Mouse (Mus musculus) common myeloid progenitor, adult 5-6 weeks (primary cell): ENCODE measurements around the gene Hcn2. TPM values are rescaled to one million over a fixed set of nuclear protein-coding genes. Genes with fewer than 3 reads are reported as not detected.

Experiments used
- ATAC-seq: replicated peaks from 2 replicates; pipeline ENCODE4 v1.8.0; 2016; ENCODE audit warnings: low read depth, mild to moderate bottlenecking, moderate TSS enrichment, inconsistent platforms; ENCODE audit not compliant: poor library complexity, severe bottlenecking
- total RNA-seq: library from RNA; stranded (forward); fragments of 200-1000, 187-1606 nt; gene quantifications from 2 replicates; pipeline ENCODE4 v1.2.3, GENCODE M21; 2017

Hcn2 gene
- total RNA-seq, 1 experiment from 2014 or later = not detected

- no peak for ATAC-seq
Measured at GRCm38 (mm10) chr10:79706406-79707094, 9.9 kb upstream of the Hcn2 start.

- no peak for ATAC-seq
Measured at GRCm38 (mm10) chr10:79707162-79707561, 9.3 kb upstream of the Hcn2 start.

GRCm38 (mm10) chr10:79707759-79708158 lies 8.7 kb upstream of the Hcn2 start:
- no peak for ATAC-seq

- ATAC-seq = no peak
Measured at GRCm38 (mm10) chr10:79708668-79709067, 7.8 kb upstream of the Hcn2 start.

- ATAC-seq = no peak
Measured at GRCm38 (mm10) chr10:79709307-79709706, 7.1 kb upstream of the Hcn2 start.

GRCm38 (mm10) chr10:79712029-79712428 lies 4.4 kb upstream of the Hcn2 start:
- no peak for ATAC-seq

- ATAC-seq = peak; percentile 83
Measured at GRCm38 (mm10) chr10:79712499-79713126, 3.8 kb upstream of the Hcn2 start.

- no peak for ATAC-seq
Measured at GRCm38 (mm10) chr10:79713163-79713562, 3.3 kb upstream of the Hcn2 start.

GRCm38 (mm10) chr10:79714996-79715395 lies 1.4 kb upstream of the Hcn2 start:
- ATAC-seq = no peak

GRCm38 (mm10) chr10:79716988-79717355 lies 538 bp downstream of the Hcn2 start:
- no peak for ATAC-seq

GRCm38 (mm10) chr10:79717640-79718357 lies 1.4 kb downstream of the Hcn2 start:
- ATAC-seq = peak; percentile 70

- no peak for ATAC-seq
Measured at GRCm38 (mm10) chr10:79721089-79721488, 4.7 kb downstream of the Hcn2 start.

- ATAC-seq = no peak
Measured at GRCm38 (mm10) chr10:79723047-79723446, 6.6 kb downstream of the Hcn2 start.

- ATAC-seq = no peak
Measured at GRCm38 (mm10) chr10:79723692-79724091, 7.3 kb downstream of the Hcn2 start.

GRCm38 (mm10) chr10:79726090-79726489 lies 9.7 kb downstream of the Hcn2 start:
- peak; percentile 64 for ATAC-seq

- no peak for ATAC-seq
Measured at GRCm38 (mm10) chr10:79728323-79729249, 12.2 kb downstream of the Hcn2 start.

GRCm38 (mm10) chr10:79729357-79729965 lies 13.0 kb downstream of the Hcn2 start:
- ATAC-seq = peak; percentile 36

GRCm38 (mm10) chr10:79732500-79732899 lies 16.1 kb downstream of the Hcn2 start:
- ATAC-seq = no peak

GRCm38 (mm10) chr10:79733847-79734246 lies 17.4 kb downstream of the Hcn2 start:
- ATAC-seq = no peak

- no peak for ATAC-seq
Measured at GRCm38 (mm10) chr10:79735361-79735760, 18.9 kb downstream of the Hcn2 start.
